Mouse (Mus musculus): Measurements from ENCODE around the gene Spag8. TPM values are rescaled to one million over a fixed set of nuclear protein-coding genes. Genes with fewer than 3 reads are reported as not detected.

Spag8 gene
- polyA plus RNA-seq, 1 experiment: not detected

- peaks cover 7% of the 10 kb centered on the region for H3K4me1 ChIP-seq (ENCODE audit: control insufficient read depth, insufficient read depth, low read length)
- peak overlapping the region; percentile 84 for H3K4me3 ChIP-seq (ENCODE audit: insufficient read depth, low read length)
- TF ChIP-seq CTCF (IDR thresholded peaks at IDR 0.05; ENCODE audit: borderline replicate concordance, insufficient read depth, low read length) (no peak), POLR2A (IDR thresholded peaks at IDR 0.05; ENCODE audit: low read depth, low read length) (0 out of 2 replicates have a peak, but pooled peaks have one; percentile 23)
- 0 out of 2 replicates have a peak overlapping the region, but pooled peaks have one; percentile 21 for H3K27ac ChIP-seq (ENCODE audit: insufficient read depth, low read length)
Observed at GRCm38 (mm10) chr4:43631956-43632920, 21.2 kb downstream of the Spag8 start.

- peaks cover 7% of the 10 kb centered on the region for H3K4me1 ChIP-seq (ENCODE audit: control insufficient read depth, insufficient read depth, low read length)
- TF ChIP-seq CTCF (IDR thresholded peaks at IDR 0.05; ENCODE audit: borderline replicate concordance, insufficient read depth, low read length) (no peak), POLR2A (IDR thresholded peaks at IDR 0.05; ENCODE audit: low read depth, low read length) (no peak; the same call in none of the 2 replicates)
- peak within 1 kb of the TSS; percentile 21; the same call in 1 of the 2 replicates for H3K27ac ChIP-seq (ENCODE audit: insufficient read depth, low read length)
- H3K4me3 ChIP-seq (ENCODE audit: insufficient read depth, low read length): peak within 1 kb of the TSS; percentile 84
Observed at GRCm38 (mm10) chr4:43631046-43631955, 22.1 kb downstream of the Spag8 start, which contains the start of gene Npr2. Npr2 (plus strand) TSS chr4:43631935.

DNA sequence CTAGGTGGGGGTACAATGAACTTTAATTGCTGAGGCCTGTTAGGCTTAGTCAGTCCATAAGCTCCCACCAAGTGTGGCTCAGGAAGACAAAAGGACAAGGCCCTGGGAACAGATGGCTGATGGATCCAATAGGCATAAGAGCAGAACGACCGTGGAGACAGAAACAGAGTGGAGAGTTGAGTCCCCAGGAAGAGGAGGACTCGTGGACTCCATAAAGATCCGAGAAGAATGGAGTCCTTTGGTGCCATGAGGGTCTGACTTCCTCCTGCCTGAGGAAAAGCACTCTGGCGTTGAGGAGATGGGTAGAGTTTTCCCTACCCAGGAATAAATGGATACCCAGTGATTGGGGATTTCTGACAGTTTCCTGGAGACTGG is 22.7 kb downstream of the Spag8 start:
- Histone ChIP-seq H3K4me3 (ENCODE audit: insufficient read depth, low read length) (peak overlapping the region; percentile 37; the same call in 1 of the 2 replicates), H3K4me1 (ENCODE audit: control insufficient read depth, insufficient read depth, low read length) (peaks cover 7% of the 10 kb centered on the region), H3K27ac (ENCODE audit: insufficient read depth, low read length) (no peak overlapping the region)
- TF ChIP-seq POLR2A (IDR thresholded peaks at IDR 0.05; ENCODE audit: low read depth, low read length) (no peak), CTCF (IDR thresholded peaks at IDR 0.05; ENCODE audit: borderline replicate concordance, insufficient read depth, low read length) (no peak)

GRCm38 (mm10) chr4:43630030-43630581 is 23.3 kb downstream of the Spag8 start:
- no peak overlapping the region for H3K4me3 ChIP-seq (ENCODE audit: insufficient read depth, low read length)
- no peak overlapping the region for H3K27ac ChIP-seq (ENCODE audit: insufficient read depth, low read length)

GRCm38 (mm10) chr4:43629106-43629817 is 24.1 kb downstream of the Spag8 start:
- H3K27ac ChIP-seq (ENCODE audit: insufficient read depth, low read length): no peak overlapping the region
- TF ChIP-seq CTCF (IDR thresholded peaks at IDR 0.05; ENCODE audit: borderline replicate concordance, insufficient read depth, low read length) (no peak), POLR2A (IDR thresholded peaks at IDR 0.05; ENCODE audit: low read depth, low read length) (no peak)
- no peak overlapping the region for H3K4me3 ChIP-seq (ENCODE audit: insufficient read depth, low read length)
- H3K4me1 ChIP-seq (ENCODE audit: control insufficient read depth, insufficient read depth, low read length): peaks cover 7% of the 10 kb centered on the region

More at GRCm38 (mm10) chr4:43630030-43630581, 23.3 kb downstream of the Spag8 start:
- TF ChIP-seq CTCF (IDR thresholded peaks at IDR 0.05; ENCODE audit: borderline replicate concordance, insufficient read depth, low read length): peak; percentile 26; the same call in 1 of the 2 replicates
- no peak; the same call in 1 of the 2 replicates for TF ChIP-seq POLR2A (IDR thresholded peaks at IDR 0.05; ENCODE audit: low read depth, low read length)
- H3K4me1 ChIP-seq (ENCODE audit: control insufficient read depth, insufficient read depth, low read length): peaks cover 7% of the 10 kb centered on the region

GRCm38 (mm10) chr4:43620146-43620778 is 33.1 kb downstream of the Spag8 start:
- Histone ChIP-seq H3K27ac (ENCODE audit: insufficient read depth, low read length) (no peak overlapping the region), H3K4me3 (ENCODE audit: insufficient read depth, low read length) (no peak overlapping the region), H3K4me1 (ENCODE audit: control insufficient read depth, insufficient read depth, low read length) (no peaks in the 10 kb centered on the region)
- TF ChIP-seq CTCF (IDR thresholded peaks at IDR 0.05; ENCODE audit: borderline replicate concordance, insufficient read depth, low read length) (no peak), POLR2A (IDR thresholded peaks at IDR 0.05; ENCODE audit: low read depth, low read length) (no peak)

GRCm38 (mm10) chr4:43613060-43613730 is 40.2 kb downstream of the Spag8 start:
- Histone ChIP-seq H3K4me3 (ENCODE audit: insufficient read depth, low read length) (no peak overlapping the region), H3K4me1 (ENCODE audit: control insufficient read depth, insufficient read depth, low read length) (no peaks in the 10 kb centered on the region), H3K27ac (ENCODE audit: insufficient read depth, low read length) (no peak overlapping the region)
- TF ChIP-seq CTCF (IDR thresholded peaks at IDR 0.05; ENCODE audit: borderline replicate concordance, insufficient read depth, low read length) (no peak), POLR2A (IDR thresholded peaks at IDR 0.05; ENCODE audit: low read depth, low read length) (no peak)

GRCm38 (mm10) chr4:43612534-43612933 is 40.9 kb downstream of the Spag8 start:
- no peak for TF ChIP-seq POLR2A (IDR thresholded peaks at IDR 0.05; ENCODE audit: low read depth, low read length)
- TF ChIP-seq CTCF (IDR thresholded peaks at IDR 0.05; ENCODE audit: borderline replicate concordance, insufficient read depth, low read length): no peak
- Histone ChIP-seq H3K27ac (ENCODE audit: insufficient read depth, low read length) (no peak overlapping the region), H3K4me3 (ENCODE audit: insufficient read depth, low read length) (no peak overlapping the region), H3K4me1 (ENCODE audit: control insufficient read depth, insufficient read depth, low read length) (no peaks in the 10 kb centered on the region)

All from embryonic fibroblast, embryonic 13.5 days (primary cell).